Mouse (Mus musculus): ENCODE measurements around the gene Mdm2. TPM values are rescaled to one million over a fixed set of nuclear protein-coding genes. Genes with fewer than 3 reads are reported as not detected.

The Mdm2 gene
- polyA plus RNA-seq, 1 experiment from 2014 or later, result 71.1 TPM

DNA sequence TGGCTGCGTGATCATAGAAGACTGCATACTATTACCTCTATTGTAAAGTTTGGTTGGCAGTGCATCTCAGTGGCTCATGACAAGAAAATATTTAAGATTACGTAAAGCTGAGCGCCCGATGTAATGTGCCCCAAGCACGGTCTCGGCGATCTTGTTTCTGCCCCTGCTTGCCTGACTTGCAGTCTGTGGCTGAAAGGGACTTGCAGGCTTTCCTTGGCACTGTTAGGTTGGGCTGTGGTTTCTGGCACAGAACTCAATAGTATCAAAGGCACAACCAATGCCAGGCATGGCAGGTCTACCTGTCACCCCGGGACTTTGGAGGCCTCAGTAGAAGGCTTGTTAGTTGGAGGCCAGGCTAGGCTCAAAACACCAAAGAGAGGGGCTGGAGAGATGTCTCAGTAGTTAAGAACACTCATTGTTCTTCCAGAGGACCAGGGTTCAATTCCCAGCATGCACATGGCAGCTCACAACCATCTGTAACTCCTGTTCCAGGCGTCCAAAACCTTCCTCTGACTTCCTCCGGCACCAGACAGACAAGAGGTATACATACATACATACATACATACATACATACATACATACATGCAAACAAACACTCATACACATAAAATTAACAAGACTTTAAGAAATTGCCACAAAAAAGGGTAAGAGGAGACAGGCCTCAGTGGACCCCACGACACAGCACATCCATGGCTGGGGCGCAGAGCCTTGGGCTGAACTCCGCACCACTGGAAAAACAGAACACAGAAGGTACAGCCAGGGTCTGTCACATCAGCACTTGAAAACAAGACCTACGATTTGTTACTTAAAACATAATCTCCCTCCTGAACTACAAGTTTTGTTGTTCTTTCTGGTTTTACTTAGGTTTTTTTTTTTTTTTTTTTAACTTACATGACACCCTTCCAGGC is 51.8 kb downstream of the Mdm2 start:
- Histone ChIP-seq H3K27me3 (replicated peaks; ENCODE audit: control insufficient read depth, insufficient read depth, low read length) (no peaks in the 10 kb centered on the region), H3K4me1 (replicated peaks; ENCODE audit: control insufficient read depth, insufficient read depth, low read length) (0 out of 2 replicates have a peak, but pooled peaks cover under 1% of the 10 kb centered on the region), H3K9me3 (ENCODE audit: control insufficient read depth, low read length) (no peaks in the 10 kb centered on the region), H3K9ac (replicated peaks; ENCODE audit: low read depth, low read length) (no peak overlapping the region), H3K4me2 (ENCODE audit: low read length) (no peak overlapping the region), H3K4me3 (replicated peaks; ENCODE audit: low read length) (no peak overlapping the region), H3K36me3 (ENCODE audit: control insufficient read depth, insufficient read depth) (no peaks in the 10 kb centered on the region), H3K27ac (ENCODE audit: low read length) (no peak overlapping the region)
- no peak for ATAC-seq
- WGBS, result 97% methylated on average over 14 of the region's 14 CpGs

DNA sequence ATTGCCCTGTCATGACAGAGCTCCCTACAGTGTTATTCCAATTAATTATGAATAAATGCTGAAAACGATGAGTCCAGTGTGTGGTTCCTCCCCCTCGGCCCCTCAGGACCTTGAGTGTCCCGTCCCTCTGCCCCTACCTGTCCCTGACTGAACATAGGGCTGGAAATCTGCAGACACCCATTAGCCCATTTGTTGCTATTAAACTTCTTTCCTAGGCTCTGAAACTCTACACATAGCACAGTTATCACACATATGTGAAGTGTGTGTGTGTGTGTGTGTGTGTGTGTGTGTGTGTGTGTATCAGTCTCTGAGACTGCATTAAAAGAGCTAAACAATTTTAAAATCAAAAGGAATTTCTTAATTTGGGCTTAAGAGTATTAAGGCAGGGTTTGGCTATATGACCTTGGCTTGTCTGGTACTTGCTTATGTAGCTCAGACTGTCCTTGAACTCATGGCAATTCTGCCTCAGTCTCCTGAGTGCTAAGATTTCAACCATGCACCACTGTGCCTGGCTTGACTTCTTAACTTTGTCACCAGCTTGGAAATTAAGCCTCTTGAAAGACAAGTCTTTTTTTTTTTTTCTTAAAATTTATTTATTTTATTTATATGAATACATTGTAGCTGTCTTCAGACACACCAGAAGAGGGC is 52.8 kb downstream of the Mdm2 start:
- WGBS, result 78% methylated on average over 3 of the region's 3 CpGs
- no peaks in the 10 kb centered on the region for H3K36me3 ChIP-seq (ENCODE audit: control insufficient read depth, insufficient read depth)

GRCm38 (mm10) chr10:117656985-117657658 is 53.4 kb downstream of the Mdm2 start:
- Histone ChIP-seq H3K9ac (replicated peaks; ENCODE audit: low read depth, low read length) (no peak overlapping the region), H3K4me1 (replicated peaks; ENCODE audit: control insufficient read depth, insufficient read depth, low read length) (no peaks in the 10 kb centered on the region), H3K36me3 (ENCODE audit: control insufficient read depth, insufficient read depth) (no peaks in the 10 kb centered on the region), H3K4me2 (ENCODE audit: low read length) (no peak overlapping the region), H3K9me3 (ENCODE audit: control insufficient read depth, low read length) (no peaks in the 10 kb centered on the region), H3K27me3 (replicated peaks; ENCODE audit: control insufficient read depth, insufficient read depth, low read length) (no peaks in the 10 kb centered on the region), H3K27ac (ENCODE audit: low read length) (no peak overlapping the region), H3K4me3 (replicated peaks; ENCODE audit: low read length) (no peak overlapping the region)
- ATAC-seq, result no peak
- WGBS, result 69% methylated on average over 7 of the region's 7 CpGs

More for the DNA sequence above, 52.8 kb downstream of the Mdm2 start:
- no peak overlapping the region for H3K9ac ChIP-seq (replicated peaks; ENCODE audit: low read depth, low read length)
- no peak for ATAC-seq
- H3K27me3 ChIP-seq (replicated peaks; ENCODE audit: control insufficient read depth, insufficient read depth, low read length), result no peaks in the 10 kb centered on the region
- no peaks in the 10 kb centered on the region for H3K4me1 ChIP-seq (replicated peaks; ENCODE audit: control insufficient read depth, insufficient read depth, low read length)
- no peaks in the 10 kb centered on the region for H3K9me3 ChIP-seq (ENCODE audit: control insufficient read depth, low read length)
- H3K27ac ChIP-seq (ENCODE audit: low read length), result no peak overlapping the region
- H3K4me2 ChIP-seq (ENCODE audit: low read length), result no peak overlapping the region
- H3K4me3 ChIP-seq (replicated peaks; ENCODE audit: low read length), result no peak overlapping the region

DNA sequence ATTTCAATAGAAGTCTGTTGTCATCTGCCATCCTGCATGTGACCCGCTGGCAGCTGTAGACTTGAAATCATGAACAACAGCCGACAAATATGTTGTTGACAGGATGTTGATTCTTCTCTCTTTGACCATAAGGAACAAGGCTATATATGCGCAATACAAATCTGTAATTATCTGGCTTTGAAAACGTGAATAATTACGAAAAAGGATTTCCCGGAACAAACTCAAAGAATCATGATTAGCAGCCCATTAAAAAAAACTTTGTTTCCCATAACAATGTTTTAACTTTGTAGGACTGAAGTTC is 53.9 kb downstream of the Mdm2 start:
- H3K4me1 ChIP-seq (replicated peaks; ENCODE audit: control insufficient read depth, insufficient read depth, low read length), result no peaks in the 10 kb centered on the region
- H3K9me3 ChIP-seq (ENCODE audit: control insufficient read depth, low read length), result no peaks in the 10 kb centered on the region
- ATAC-seq, result no peak
- WGBS, result 77% methylated on average over 6 of the region's 6 CpGs
- H3K4me2 ChIP-seq (ENCODE audit: low read length), result no peak overlapping the region
- no peak overlapping the region for H3K9ac ChIP-seq (replicated peaks; ENCODE audit: low read depth, low read length)
- H3K36me3 ChIP-seq (ENCODE audit: control insufficient read depth, insufficient read depth), result no peaks in the 10 kb centered on the region
- H3K27me3 ChIP-seq (replicated peaks; ENCODE audit: control insufficient read depth, insufficient read depth, low read length), result no peaks in the 10 kb centered on the region
- H3K4me3 ChIP-seq (replicated peaks; ENCODE audit: low read length), result no peak overlapping the region
- H3K27ac ChIP-seq (ENCODE audit: low read length), result no peak overlapping the region

DNA sequence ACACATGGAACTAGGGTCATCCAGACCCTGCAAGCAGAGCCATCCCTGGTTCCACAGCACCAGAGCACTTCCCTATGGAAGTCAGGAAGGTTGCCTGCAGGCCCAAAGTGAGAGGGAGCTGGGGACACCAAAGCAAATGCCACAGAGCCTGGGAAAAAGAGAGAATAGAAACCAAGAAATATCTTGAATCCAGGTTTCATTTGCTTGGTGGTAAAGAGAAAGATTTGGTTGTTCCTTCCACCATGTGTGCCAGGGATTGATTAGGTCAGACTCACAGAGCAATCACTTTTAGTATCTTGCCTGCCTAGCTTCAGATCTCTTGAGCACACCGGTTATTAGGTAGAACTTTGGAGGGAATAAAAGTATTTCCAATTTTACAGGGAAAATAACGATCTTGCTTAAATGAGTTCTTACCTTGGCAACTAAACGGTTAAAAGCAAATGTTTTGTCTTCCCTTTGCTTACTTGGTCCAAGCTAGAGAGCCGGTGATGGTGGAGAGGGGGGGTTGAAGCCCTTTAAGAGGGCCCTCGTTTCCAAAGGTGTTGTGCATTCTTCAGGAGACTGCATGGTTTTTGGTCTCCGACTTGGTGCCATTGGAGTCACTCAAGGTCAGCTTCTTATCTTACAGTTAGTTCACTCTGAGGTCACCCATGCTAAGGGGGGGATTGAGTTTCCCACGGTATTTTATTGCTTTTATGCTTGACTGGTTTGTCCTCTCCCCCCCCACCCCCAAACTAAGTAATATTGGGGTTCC is 54.5 kb downstream of the Mdm2 start:
- WGBS, result 51% methylated on average over 7 of the region's 7 CpGs
- Histone ChIP-seq H3K4me2 (ENCODE audit: low read length) (no peak overlapping the region), H3K36me3 (ENCODE audit: control insufficient read depth, insufficient read depth) (no peaks in the 10 kb centered on the region), H3K9me3 (ENCODE audit: control insufficient read depth, low read length) (no peaks in the 10 kb centered on the region), H3K27me3 (replicated peaks; ENCODE audit: control insufficient read depth, insufficient read depth, low read length) (no peaks in the 10 kb centered on the region), H3K4me1 (replicated peaks; ENCODE audit: control insufficient read depth, insufficient read depth, low read length) (no peaks in the 10 kb centered on the region), H3K27ac (ENCODE audit: low read length) (no peak overlapping the region), H3K9ac (replicated peaks; ENCODE audit: low read depth, low read length) (no peak overlapping the region), H3K4me3 (replicated peaks; ENCODE audit: low read length) (no peak overlapping the region)
- no peak for ATAC-seq

DNA sequence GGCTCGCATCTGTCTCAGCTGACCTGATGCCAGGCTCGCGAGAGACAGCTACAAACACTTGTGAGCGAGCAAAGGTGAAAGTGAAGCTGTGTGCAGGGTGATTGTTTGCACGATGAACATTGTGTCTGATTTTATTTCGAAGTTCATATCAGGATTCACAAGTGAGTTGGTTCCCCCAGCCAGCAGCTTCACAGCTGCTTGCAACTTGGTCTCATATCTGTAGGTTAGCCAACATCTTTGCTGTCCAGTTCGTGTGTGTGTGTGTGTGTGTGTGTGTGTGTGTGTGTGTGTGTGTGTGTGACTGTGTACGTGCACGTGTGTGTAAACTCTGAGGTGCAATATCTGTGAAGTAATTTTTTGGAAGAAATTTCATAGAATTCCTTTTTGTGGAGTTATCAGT is 55.1 kb downstream of the Mdm2 start:
- 87% methylated on average over 9 of the region's 9 CpGs for WGBS
- Histone ChIP-seq H3K4me3 (replicated peaks; ENCODE audit: low read length) (no peak overlapping the region), H3K27ac (ENCODE audit: low read length) (no peak overlapping the region), H3K9me3 (ENCODE audit: control insufficient read depth, low read length) (no peaks in the 10 kb centered on the region), H3K9ac (replicated peaks; ENCODE audit: low read depth, low read length) (no peak overlapping the region), H3K27me3 (replicated peaks; ENCODE audit: control insufficient read depth, insufficient read depth, low read length) (no peaks in the 10 kb centered on the region), H3K4me1 (replicated peaks; ENCODE audit: control insufficient read depth, insufficient read depth, low read length) (no peaks in the 10 kb centered on the region), H3K36me3 (ENCODE audit: control insufficient read depth, insufficient read depth) (no peaks in the 10 kb centered on the region), H3K4me2 (ENCODE audit: low read length) (no peak overlapping the region)
- ATAC-seq, result no peak

GRCm38 (mm10) chr10:117654576-117655123 is 55.9 kb downstream of the Mdm2 start:
- H3K27me3 ChIP-seq (replicated peaks; ENCODE audit: control insufficient read depth, insufficient read depth, low read length), result no peaks in the 10 kb centered on the region
- H3K9ac ChIP-seq (replicated peaks; ENCODE audit: low read depth, low read length), result no peak overlapping the region
- 85% methylated on average over 3 of the region's 3 CpGs for WGBS
- no peak overlapping the region for H3K4me3 ChIP-seq (replicated peaks; ENCODE audit: low read length)
- H3K4me2 ChIP-seq (ENCODE audit: low read length), result no peak overlapping the region
- no peaks in the 10 kb centered on the region for H3K36me3 ChIP-seq (ENCODE audit: control insufficient read depth, insufficient read depth)
- ATAC-seq, result no peak
- no peaks in the 10 kb centered on the region for H3K4me1 ChIP-seq (replicated peaks; ENCODE audit: control insufficient read depth, insufficient read depth, low read length)
- no peaks in the 10 kb centered on the region for H3K9me3 ChIP-seq (ENCODE audit: control insufficient read depth, low read length)
- H3K27ac ChIP-seq (ENCODE audit: low read length), result no peak overlapping the region

GRCm38 (mm10) chr10:117653779-117654173 is 56.8 kb downstream of the Mdm2 start:
- H3K4me3 ChIP-seq (replicated peaks; ENCODE audit: low read length), result no peak overlapping the region
- no peak for ATAC-seq
- H3K36me3 ChIP-seq (ENCODE audit: control insufficient read depth, insufficient read depth), result no peaks in the 10 kb centered on the region
- no peak overlapping the region for H3K27ac ChIP-seq (ENCODE audit: low read length)
- H3K9ac ChIP-seq (replicated peaks; ENCODE audit: low read depth, low read length), result no peak overlapping the region
- 92% methylated on average over 7 of the region's 7 CpGs for WGBS
- H3K4me1 ChIP-seq (replicated peaks; ENCODE audit: control insufficient read depth, insufficient read depth, low read length), result no peaks in the 10 kb centered on the region
- no peaks in the 10 kb centered on the region for H3K9me3 ChIP-seq (ENCODE audit: control insufficient read depth, low read length)
- H3K4me2 ChIP-seq (ENCODE audit: low read length), result no peak overlapping the region
- no peaks in the 10 kb centered on the region for H3K27me3 ChIP-seq (replicated peaks; ENCODE audit: control insufficient read depth, insufficient read depth, low read length)
